Mouse (Mus musculus) CH12.LX (cell line): ENCODE data around the gene Myo1d. TPM values are rescaled to one million over a fixed set of nuclear protein-coding genes. Genes with fewer than 3 reads are reported as not detected.

ENCODE experiments used
- DNase-seq: peaks from one replicate; pipeline ENCODE4 v3.0.0-alpha.2; 2013; ENCODE audit errors: extremely low read depth
- H3K27ac ChIP-seq: 2 replicates; pipeline ENCODE4 v1.5.1; 2012; ENCODE audit warnings: low read depth, mild to moderate bottlenecking, control low read depth, moderate library complexity; ENCODE audit not compliant: insufficient read depth
- H3K27me3 ChIP-seq: replicated peaks from 2 replicates; pipeline ENCODE3; 2012; ENCODE audit warnings: inconsistent platforms
- H3K36me3 ChIP-seq, 2 experiments: replicated peaks in 1 of 2; 2 replicates each; pipeline versions ENCODE3 to v1.6.1; 2012; ENCODE audit warnings: inconsistent platforms in 1 of 2, low read length in 1 of 2, mild to moderate bottlenecking in 1 of 2, mixed read lengths in 1 of 2, moderate library complexity in 1 of 2; ENCODE audit not compliant: control insufficient read depth in 1 of 2, insufficient read depth in 1 of 2
- H3K4me1 ChIP-seq, 2 experiments: 2 replicates each; pipeline ENCODE4 v1.6.1; 2012; ENCODE audit warnings: inconsistent platforms in 1 of 2, moderate library complexity in 1 of 2; ENCODE audit not compliant: insufficient read depth in 2 of 2, control insufficient read depth in 1 of 2
- H3K4me2 ChIP-seq: 2 replicates; pipeline ENCODE4 v1.6.1; 2012; ENCODE audit warnings: low read depth, mild to moderate bottlenecking, control low read depth; ENCODE audit not compliant: poor library complexity, insufficient read depth, severe bottlenecking
- H3K4me3 ChIP-seq, 3 experiments: fragments of 150-350 bp in 1 of 3; sonication (generic) in 1 of 3; replicated peaks in 1 of 3; 2 replicates each; pipeline versions ENCODE3 to v1.5.1; 2011 to 2012; ENCODE audit warnings: low read depth in 2 of 3, low read length in 2 of 3, mild to moderate bottlenecking in 2 of 3, moderate library complexity in 2 of 3, control low read depth in 1 of 3, improper control_type of control experiment in 1 of 3, inconsistent platforms in 1 of 3, mixed read lengths in 1 of 3; ENCODE audit not compliant: poor library complexity in 1 of 3
- H3K79me2 ChIP-seq: replicated peaks from 2 replicates; pipeline ENCODE4 v1.6.1; 2012; ENCODE audit warnings: mild to moderate bottlenecking, moderate library complexity; ENCODE audit not compliant: control insufficient read depth, poor library complexity, insufficient read depth, severe bottlenecking; ENCODE audit errors: extremely low read depth
- H3K9ac ChIP-seq: 2 replicates; pipeline ENCODE4 v1.6.1; 2012; ENCODE audit warnings: low read depth, mild to moderate bottlenecking, control low read depth, moderate library complexity; ENCODE audit not compliant: insufficient read depth
- H3K9me3 ChIP-seq: replicated peaks from 2 replicates; pipeline ENCODE3; 2012; ENCODE audit warnings: low read length, inconsistent platforms, mixed read lengths
- BHLHE40 ChIP-seq: IDR thresholded peaks from 2 replicates; pipeline ENCODE4 v1.6.1; 2011; ENCODE audit warnings: mild to moderate bottlenecking, low read depth, low read length, improper control_type of control experiment
- CHD1 ChIP-seq: IDR thresholded peaks from 2 replicates; pipeline ENCODE4 v1.6.1; 2012; ENCODE audit warnings: low read depth, low read length, improper control_type of control experiment, inconsistent platforms
- CHD2 ChIP-seq: IDR thresholded peaks from 2 replicates; pipeline ENCODE4 v1.6.1; 2011; ENCODE audit warnings: low read length, improper control_type of control experiment
- E2F4 ChIP-seq: IDR thresholded peaks from 2 replicates; pipeline ENCODE4 v1.6.1; 2011; ENCODE audit warnings: low read depth, low read length, improper control_type of control experiment; ENCODE audit not compliant: insufficient replicate concordance
- ELF1 ChIP-seq: IDR thresholded peaks from 2 replicates; pipeline ENCODE4 v1.6.1; 2014; ENCODE audit warnings: low read depth, mild to moderate bottlenecking, inconsistent platforms, low read length, improper control_type of control experiment
- EP300 ChIP-seq: IDR thresholded peaks from 2 replicates; pipeline ENCODE4 v1.6.1; 2011; ENCODE audit warnings: low read length, improper control_type of control experiment
- ETS1 ChIP-seq: conservative IDR thresholded peaks from 2 replicates; pipeline ENCODE4 v1.6.1; 2012; ENCODE audit warnings: low read depth, mild to moderate bottlenecking, inconsistent platforms, low read length, improper control_type of control experiment, moderate library complexity
- GABPA ChIP-seq: IDR thresholded peaks from 2 replicates; pipeline ENCODE4 v1.6.1; 2012; ENCODE audit warnings: low read depth, low read length, improper control_type of control experiment, inconsistent platforms; ENCODE audit not compliant: insufficient replicate concordance
- HCFC1 ChIP-seq: IDR thresholded peaks from 2 replicates; pipeline ENCODE4 v1.6.1; 2012; ENCODE audit warnings: low read depth, mild to moderate bottlenecking, inconsistent platforms, low read length, improper control_type of control experiment
- IRF4 ChIP-seq: IDR thresholded peaks from 2 replicates; pipeline ENCODE4 v1.6.1; 2014; ENCODE audit warnings: low read depth, mild to moderate bottlenecking, inconsistent platforms, low read length, improper control_type of control experiment
- JUN ChIP-seq: IDR thresholded peaks from 2 replicates; pipeline ENCODE4 v1.6.1; 2011; ENCODE audit warnings: low read depth, mild to moderate bottlenecking, low read length, improper control_type of control experiment, moderate library complexity; ENCODE audit not compliant: insufficient read depth
- JUND ChIP-seq: conservative IDR thresholded peaks from 2 replicates; pipeline ENCODE4 v1.6.1; 2011; ENCODE audit warnings: low read depth, low read length, improper control_type of control experiment
- MAX ChIP-seq: IDR thresholded peaks from 2 replicates; pipeline ENCODE4 v1.6.1; 2011; ENCODE audit warnings: low read length, improper control_type of control experiment
- MAZ ChIP-seq: IDR thresholded peaks from 2 replicates; pipeline ENCODE4 v1.6.1; 2012; ENCODE audit warnings: low read depth, mild to moderate bottlenecking, inconsistent platforms, low read length, improper control_type of control experiment, moderate library complexity
- MEF2A ChIP-seq: IDR thresholded peaks from 2 replicates; pipeline ENCODE4 v1.6.1; 2014; ENCODE audit warnings: low read depth, mild to moderate bottlenecking, inconsistent platforms, low read length, improper control_type of control experiment, borderline replicate concordance
- MXI1 ChIP-seq: IDR thresholded peaks from 2 replicates; pipeline ENCODE4 v1.6.1; 2011; ENCODE audit warnings: mild to moderate bottlenecking, low read depth, low read length, improper control_type of control experiment
- MYC ChIP-seq: IDR thresholded peaks from 2 replicates; pipeline ENCODE4 v1.6.1; 2011; ENCODE audit warnings: low read depth, mild to moderate bottlenecking, improper control_type of control experiment, low read length
- NELFE ChIP-seq: IDR thresholded peaks from 2 replicates; pipeline ENCODE4 v1.6.1; 2011; ENCODE audit warnings: low read depth, low read length, improper control_type of control experiment
- POLR2AphosphoS2 ChIP-seq: IDR thresholded peaks from 2 replicates; pipeline ENCODE4 v1.6.1; 2011; ENCODE audit warnings: low read depth, low read length, improper control_type of control experiment
- RAD21 ChIP-seq: IDR thresholded peaks from 2 replicates; pipeline ENCODE4 v1.6.1; 2011; ENCODE audit warnings: low read depth, mild to moderate bottlenecking, low read length, improper control_type of control experiment, moderate library complexity
- RCOR1 ChIP-seq: conservative IDR thresholded peaks from 2 replicates; pipeline ENCODE4 v1.6.1; 2012; ENCODE audit warnings: low read depth, mild to moderate bottlenecking, inconsistent platforms, low read length, improper control_type of control experiment
- SIN3A ChIP-seq: IDR thresholded peaks from 2 replicates; pipeline ENCODE4 v1.6.1; 2012; ENCODE audit warnings: low read length, improper control_type of control experiment, inconsistent platforms
- SMC3 ChIP-seq: IDR thresholded peaks from 2 replicates; pipeline ENCODE4 v1.6.1; 2011; ENCODE audit warnings: low read depth, low read length, improper control_type of control experiment
- TBP ChIP-seq: conservative IDR thresholded peaks from 2 replicates; pipeline ENCODE4 v1.6.1; 2011; ENCODE audit warnings: low read depth, low read length, improper control_type of control experiment
- TCF12 ChIP-seq: IDR thresholded peaks from 2 replicates; pipeline ENCODE4 v1.6.1; 2014; ENCODE audit warnings: low read depth, mild to moderate bottlenecking, inconsistent platforms, low read length, improper control_type of control experiment
- UBTF ChIP-seq: IDR thresholded peaks from 2 replicates; pipeline ENCODE4 v1.6.1; 2012; ENCODE audit warnings: low read depth, mild to moderate bottlenecking, inconsistent platforms, low read length, improper control_type of control experiment, moderate library complexity
- USF1 ChIP-seq: IDR thresholded peaks from 2 replicates; pipeline ENCODE4 v1.6.1; 2014; ENCODE audit warnings: low read depth, mild to moderate bottlenecking, inconsistent platforms, low read length, improper control_type of control experiment
- USF2 ChIP-seq: conservative IDR thresholded peaks from 2 replicates; pipeline ENCODE4 v1.6.1; 2011; ENCODE audit warnings: low read depth, low read length, improper control_type of control experiment
- ZKSCAN1 ChIP-seq: IDR thresholded peaks from 2 replicates; pipeline ENCODE4 v1.6.1; 2012; ENCODE audit warnings: low read depth, inconsistent platforms, low read length, improper control_type of control experiment, borderline replicate concordance
- ZNF384 ChIP-seq: IDR thresholded peaks from 2 replicates; pipeline ENCODE4 v1.6.1; 2012; ENCODE audit warnings: low read depth, low read length, improper control_type of control experiment, inconsistent platforms
- dilution Hi-C: fragments of 300-500 bp; cut with MboI; formaldehyde crosslinking; loops from 2 replicates; pipeline ENCODE4 v1.14.3; 2020; ENCODE audit warnings: low sequenced_read_pairs; ENCODE audit not compliant: extremely low pct_unique_long_range_greater_than_20kb, extremely low pct_ligation_motif_present
- in situ Hi-C: fragments of 300-500 bp; cut with MboI; formaldehyde crosslinking; loops from 3 replicates; pipeline ENCODE4 v1.14.3; 2019; ENCODE audit warnings: low sequenced_read_pairs, low pct_ligation_motif_present, low pct_unique_long_range_greater_than_20kb, mixed read lengths
- polyA plus RNA-seq: library from polyadenylated mRNA; unstranded; fragments of >175 nt; gene quantifications from 2 replicates; pipeline ENCODE4 v1.2.1, GENCODE M21; 2012; ENCODE audit warnings: low read depth; ENCODE audit not compliant: insufficient read length
- total RNA-seq, 2 experiments: library from RNA; depleted of rRNA; stranded (reverse); fragments of 300-350 nt in 1 of 2; fragments of >200 nt in 1 of 2; gene quantifications; 2 replicates each; pipeline ENCODE4 v1.2.3; 2012 to 2014

Myo1d gene
- total and polyA plus RNA-seq, 3 experiments = 2.2 to 5.6 (median 2.9) TPM

GRCm38 (mm10) chr11:80669934-80670333 lies 109.9 kb downstream of the Myo1d start:
- H3K27ac ChIP-seq = no peak overlapping the region
- H3K36me3 ChIP-seq = peaks cover 0 to 7% of the 10 kb centered on the region in 2 experiments
- H3K79me2 ChIP-seq = no peaks in the 10 kb centered on the region
- H3K4me2 ChIP-seq = no peak overlapping the region
- H3K9me3 ChIP-seq = no peaks in the 10 kb centered on the region
- DNase-seq = no peak
- in situ Hi-C loops = loop anchor here (5.0 to 10.0 kb wide), 2 partner anchors 43 to 255 kb away; no protein-coding TSS in a partner anchor
- TF ChIP-seq USF2 (no peak), ZNF384 (no peak), GABPA (no peak), MYC (no peak), IRF4 (no peak), SMC3 (no peak), UBTF (no peak), EP300 (no peak), RCOR1 (no peak), CHD1 (no peak), JUND (no peak)
- no peak overlapping the region for H3K4me3 ChIP-seq
- dilution Hi-C loops = no loop called here
- H3K4me1 ChIP-seq = peaks cover 19 to 31% of the 10 kb centered on the region in 2 experiments
- H3K9ac ChIP-seq = no peak overlapping the region
- no peaks in the 10 kb centered on the region for H3K27me3 ChIP-seq

DNA sequence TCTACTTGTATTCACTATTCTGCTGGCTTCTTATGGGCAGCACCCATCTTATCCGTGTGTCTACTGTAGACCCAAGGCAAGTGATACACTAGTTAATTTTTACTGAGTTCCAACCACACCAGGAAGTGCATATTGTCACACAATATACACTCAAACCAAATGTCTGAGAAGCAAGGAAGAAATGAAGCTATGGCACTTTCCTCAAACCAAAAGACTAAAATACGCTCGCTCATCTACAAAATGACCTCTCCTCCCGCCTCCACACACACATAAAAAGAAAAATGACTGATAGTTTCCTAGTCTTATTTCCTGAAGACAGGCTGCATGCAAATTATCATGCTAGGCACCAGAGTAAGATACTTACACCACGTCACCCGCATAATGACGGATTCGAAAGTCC lies 113.6 kb downstream of the Myo1d start:
- Histone ChIP-seq H3K4me3 (peak overlapping the region; percentile 7 to 26 (median 10)), H3K4me2 (peak overlapping the region; percentile 88), H3K9me3 (no peaks in the 10 kb centered on the region), H3K27me3 (no peaks in the 10 kb centered on the region), H3K36me3 (peaks cover 0 to 1% of the 10 kb centered on the region in 2 experiments), H3K4me1 (peaks cover 16 to 28% of the 10 kb centered on the region in 2 experiments), H3K9ac (peak overlapping the region; percentile 11), H3K79me2 (no peaks in the 10 kb centered on the region), H3K27ac (peak overlapping the region; percentile 43)
- in situ Hi-C loops (loop anchor here (5.0 to 10.0 kb wide), 2 partner anchors 39 to 251 kb away; no protein-coding TSS in a partner anchor), dilution Hi-C loops (no loop called here)
- DNase-seq = peak; percentile 81
- TF ChIP-seq CHD2 (peak; percentile 54; the same call in 1 of the 2 replicates), SMC3 (no peak; the same call in none of the 2 replicates), ZKSCAN1 (no peak), CHD1 (peak; percentile 70; the same call in 1 of the 2 replicates), MEF2A (peak; percentile 99), TCF12 (peak; percentile 55), SIN3A (peak; percentile 88), UBTF (no peak), ELF1 (peak; percentile 74), JUND (peak; percentile 96), HCFC1 (peak; percentile 47; the same call in 1 of the 2 replicates), JUN (peak; percentile 98), USF1 (no peak), MAZ (0 out of 2 replicates have a peak, but pooled peaks have one; percentile 47), RAD21 (no peak; the same call in 1 of the 2 replicates), TBP (peak; percentile 74), E2F4 (0 out of 2 replicates have a peak, but pooled peaks have one; percentile 74), NELFE (peak; percentile 55; the same call in 1 of the 2 replicates), ZNF384 (0 out of 2 replicates have a peak, but pooled peaks have one; percentile 31), BHLHE40 (peak; percentile 82), EP300 (peak; percentile 96), MXI1 (peak; percentile 40; the same call in 1 of the 2 replicates), RCOR1 (peak; percentile 70), POLR2AphosphoS2 (no peak), MAX (peak; percentile 41; the same call in 1 of the 2 replicates), ETS1 (peak; percentile 93), IRF4 (peak; percentile 80)
